Mouse (Mus musculus) cortical plate, adult 2 months (tissue): Measurements from ENCODE around the gene Cwc27.

Experiments
- CTCF ChIP-seq: fragments of 200-500 bp; IDR thresholded peaks from 2 replicates; pipeline ENCODE4 v1.5.1; 2011; ENCODE audit warnings: mild to moderate bottlenecking, control low read depth, low read length; ENCODE audit not compliant: insufficient read depth; ENCODE audit errors: extremely low read depth
- POLR2A ChIP-seq: fragments of 200-500 bp; IDR thresholded peaks from 2 replicates; pipeline ENCODE4 v1.6.1; 2011; ENCODE audit warnings: mild to moderate bottlenecking, low read length, control low read depth; ENCODE audit not compliant: insufficient read depth; ENCODE audit errors: extremely low read depth

GRCm38 (mm10) chr13:104590097-104590607 lies 226.8 kb downstream of the Cwc27 start:
- TF ChIP-seq CTCF, result 0 out of 2 replicates have a peak, but pooled peaks have one; percentile 5
- TF ChIP-seq POLR2A, result no peak
